Mouse (Mus musculus) stomach, postnatal 0 days (tissue): ENCODE results near the gene Gm13871. TPM values are rescaled to one million over a fixed set of nuclear protein-coding genes. Genes with fewer than 3 reads are reported as not detected.
"Not testable (repeated sequence)": the region's sequence is repeated elsewhere in the genome, so short reads cannot be mapped to it uniquely, and the experiment has no call there.

ENCODE experiments used
- ATAC-seq: fragments of 200-750 bp; cut with Nextera tagmentation; 2 replicates; pipeline ENCODE4 v1.8.0; 2017; ENCODE audit not compliant: low FRiP score, low TSS enrichment
- DNase-seq: peaks from one replicate; pipeline ENCODE4 v3.0.0-alpha.2; 2016; ENCODE audit warnings: low spot score
- H3K27ac ChIP-seq: fragments of 300-500 bp; sonication (generic); replicated peaks from 2 replicates; pipeline ENCODE4 v1.5.1; 2014; ENCODE audit warnings: mild to moderate bottlenecking, control low read depth
- H3K27me3 ChIP-seq: fragments of 300-500 bp; sonication (generic); 2 replicates; pipeline ENCODE4 v1.6.1; 2014; ENCODE audit warnings: low read length; ENCODE audit not compliant: control insufficient read depth, insufficient read depth
- H3K36me3 ChIP-seq: fragments of 300-500 bp; sonication (generic); 2 replicates; pipeline ENCODE4 v1.6.1; 2014; ENCODE audit warnings: low read length, mixed read lengths; ENCODE audit not compliant: control insufficient read depth, insufficient read depth
- H3K4me1 ChIP-seq: fragments of 300-500 bp; sonication (generic); replicated peaks from 2 replicates; pipeline ENCODE4 v1.6.1; 2014; ENCODE audit warnings: antibody characterized with exemption; ENCODE audit not compliant: control insufficient read depth, insufficient read depth
- H3K4me2 ChIP-seq: fragments of 300-500 bp; sonication (generic); replicated peaks from 2 replicates; pipeline ENCODE4 v1.6.1; 2014; ENCODE audit warnings: low read depth, mild to moderate bottlenecking, control low read depth, moderate library complexity
- H3K4me3 ChIP-seq: fragments of 300-500 bp; sonication (generic); 2 replicates; pipeline ENCODE4 v1.5.1; 2014; ENCODE audit warnings: low read depth, low read length, control low read depth
- H3K9ac ChIP-seq: fragments of 300-500 bp; sonication (generic); 2 replicates; pipeline ENCODE4 v1.6.1; 2014; ENCODE audit warnings: mild to moderate bottlenecking, low read length, control low read depth, mixed read lengths
- H3K9me3 ChIP-seq: fragments of 300-500 bp; sonication (generic); 2 replicates; pipeline ENCODE4 v1.6.1; 2016; ENCODE audit warnings: low read length; ENCODE audit not compliant: control insufficient read depth
- CTCF ChIP-seq: IDR thresholded peaks from 2 replicates; pipeline ENCODE4 v1.5.1; 2016; ENCODE audit warnings: antibody characterized with exemption, low read depth, mild to moderate bottlenecking, moderate library complexity
- EP300 ChIP-seq: optimal IDR thresholded peaks from 2 replicates; pipeline ENCODE3; 2016; ENCODE audit warnings: antibody characterized with exemption
- WGBS: fragments of 180-500 bp; shearing (Covaris S2); extraction: QIAGEN DNeasy Blood & Tissue Kit; methylation state at CpG from one replicate; pipeline ENCODE4 v1.1.7; 2014; 5-methylcytosine and 5-hydroxymethylcytosine counted together
- polyA plus RNA-seq: library from polyadenylated mRNA; unstranded; fragments of >200 nt; fragmentation: Nextera tagmentation; extraction: Ambion mirVana; gene quantifications from 2 replicates; pipeline ENCODE4 v1.2.1, GENCODE M21; 2015

Gene Gm13871
- not detected in 2 replicates for polyA plus RNA-seq

DNA sequence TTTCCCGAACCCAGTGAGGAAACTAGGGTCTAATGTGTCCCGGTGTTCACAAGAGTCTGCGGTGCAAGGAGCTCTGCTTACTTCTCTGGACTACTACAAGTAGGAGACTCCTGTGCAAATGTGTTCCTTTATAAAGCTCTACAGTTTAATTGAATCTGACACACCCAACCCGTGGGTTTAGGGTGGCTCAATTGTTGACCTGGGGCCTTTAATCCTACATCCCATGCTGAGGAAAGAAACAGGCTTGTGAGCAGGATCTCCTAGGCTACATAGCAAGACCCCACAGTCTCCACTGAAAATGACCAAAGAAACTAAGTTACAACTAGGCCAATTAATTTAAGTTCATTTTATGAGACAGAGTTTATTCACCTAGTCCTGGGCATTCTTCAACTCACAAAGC, at the start of gene Gm13871:
Gene Gm13871 (minus strand): TSS at position 101 of the 400 bp plus-strand sequence.
- not testable (repeated sequence) for H3K4me1 ChIP-seq, H3K9ac ChIP-seq, H3K4me3 ChIP-seq, DNase-seq, ATAC-seq, H3K27ac ChIP-seq, H3K4me2 ChIP-seq, H3K27me3 ChIP-seq, H3K36me3 ChIP-seq, H3K9me3 ChIP-seq
- no CpG with 5 or more reads among the region's 4 CpGs for WGBS

DNA sequence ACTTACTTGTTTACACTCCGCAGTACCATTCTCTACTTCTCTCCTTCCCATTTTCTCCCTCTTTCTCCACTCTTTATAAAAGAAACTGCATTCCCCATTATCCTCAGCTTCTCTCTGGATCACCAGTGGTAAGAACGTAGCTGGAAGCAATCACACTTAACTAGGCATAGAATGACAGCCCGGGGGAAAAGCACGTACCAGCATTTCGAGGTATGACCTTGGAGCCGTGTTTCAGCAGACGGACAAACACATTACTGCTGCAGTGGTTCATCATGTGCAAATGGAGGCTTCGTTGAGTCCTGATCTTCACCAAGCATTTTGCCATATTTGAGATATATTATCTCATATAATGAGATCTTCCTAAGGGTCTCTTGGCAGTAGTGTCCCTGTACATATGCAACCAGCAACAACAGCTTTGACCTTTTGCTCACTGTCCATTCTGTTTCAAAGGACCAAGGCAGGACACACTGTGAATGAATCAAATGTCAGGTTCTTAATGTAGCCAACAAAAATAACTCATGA, 44.7 kb upstream of the Gm13871 start, which contains the start of gene 2310002L09Rik:
Gene 2310002L09Rik (minus strand): TSS at position 472 of the 522 bp plus-strand sequence.
- H3K9ac ChIP-seq, result no peak within 1 kb of the TSS
- no peak within 1 kb of the TSS for H3K4me2 ChIP-seq
- TF ChIP-seq EP300 (no peak), CTCF (no peak)
- no peaks in the 10 kb centered on the region for H3K4me1 ChIP-seq
- H3K9me3 ChIP-seq, result no peaks in the 10 kb centered on the region
- DNase-seq, result no peak
- 84% methylated on average over 8 of the region's 8 CpGs for WGBS
- no peaks in the 10 kb centered on the region for H3K27me3 ChIP-seq
- no peaks in the 10 kb centered on the region for H3K36me3 ChIP-seq
- no peak within 1 kb of the TSS for H3K27ac ChIP-seq
- no peak for ATAC-seq
- H3K4me3 ChIP-seq, result no peak within 1 kb of the TSS

DNA sequence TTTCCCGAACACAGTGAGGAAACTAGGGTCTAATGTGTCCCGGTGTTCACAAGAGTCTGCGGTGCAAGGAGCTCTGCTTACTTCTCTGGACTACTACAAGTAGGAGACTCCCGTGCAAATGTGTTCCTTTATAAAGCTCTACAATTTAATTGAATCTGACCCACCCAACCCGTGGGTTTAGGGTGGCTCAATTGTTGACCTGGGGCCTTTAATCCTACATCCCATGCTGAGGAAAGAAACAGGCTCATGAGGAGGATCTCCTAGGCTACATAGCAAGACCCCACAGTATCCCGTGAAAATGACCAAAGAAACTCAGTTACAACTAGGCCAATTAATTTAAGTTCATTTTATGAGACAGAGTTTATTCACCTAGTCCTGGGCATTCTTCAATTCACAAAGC, 14.9 kb upstream of the Gm13871 start, which contains the start of gene Gm11756:
Gene Gm11756 (minus strand): TSS at position 101 of the 400 bp plus-strand sequence.
- H3K9ac ChIP-seq, H3K4me2 ChIP-seq, H3K4me1 ChIP-seq, H3K9me3 ChIP-seq, H3K4me3 ChIP-seq, H3K36me3 ChIP-seq, DNase-seq, H3K27me3 ChIP-seq, ATAC-seq, H3K27ac ChIP-seq: not testable (repeated sequence)
- WGBS, result 86% methylated on average over 6 of the region's 6 CpGs

DNA sequence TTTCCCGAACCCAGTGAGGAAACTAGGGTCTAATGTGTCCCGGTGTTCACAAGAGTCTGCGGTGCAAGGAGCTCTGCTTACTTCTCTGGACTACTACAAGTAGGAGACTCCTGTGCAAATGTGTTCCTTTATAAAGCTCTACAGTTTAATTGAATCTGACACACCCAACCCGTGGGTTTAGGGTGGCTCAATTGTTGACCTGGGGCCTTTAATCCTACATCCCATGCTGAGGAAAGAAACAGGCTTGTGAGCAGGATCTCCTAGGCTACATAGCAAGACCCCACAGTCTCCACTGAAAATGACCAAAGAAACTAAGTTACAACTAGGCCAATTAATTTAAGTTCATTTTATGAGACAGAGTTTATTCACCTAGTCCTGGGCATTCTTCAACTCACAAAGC, 14.7 kb downstream of the Gm13871 start, which contains the start of gene Gm11757:
Gene Gm11757 (minus strand): TSS at position 101 of the 400 bp plus-strand sequence.
- H3K9ac ChIP-seq, H3K4me2 ChIP-seq, H3K36me3 ChIP-seq, H3K4me3 ChIP-seq, H3K27ac ChIP-seq, DNase-seq, H3K9me3 ChIP-seq, ATAC-seq, H3K27me3 ChIP-seq, H3K4me1 ChIP-seq: not testable (repeated sequence)
- no CpG with 5 or more reads among the region's 4 CpGs for WGBS

DNA sequence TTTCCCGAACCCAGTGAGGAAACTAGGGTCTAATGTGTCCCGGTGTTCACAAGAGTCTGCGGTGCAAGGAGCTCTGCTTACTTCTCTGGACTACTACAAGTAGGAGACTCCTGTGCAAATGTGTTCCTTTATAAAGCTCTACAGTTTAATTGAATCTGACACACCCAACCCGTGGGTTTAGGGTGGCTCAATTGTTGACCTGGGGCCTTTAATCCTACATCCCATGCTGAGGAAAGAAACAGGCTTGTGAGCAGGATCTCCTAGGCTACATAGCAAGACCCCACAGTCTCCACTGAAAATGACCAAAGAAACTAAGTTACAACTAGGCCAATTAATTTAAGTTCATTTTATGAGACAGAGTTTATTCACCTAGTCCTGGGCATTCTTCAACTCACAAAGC, 29.6 kb downstream of the Gm13871 start, which contains the start of gene Gm11758:
Gene Gm11758 (minus strand): TSS at position 101 of the 400 bp plus-strand sequence.
- not testable (repeated sequence) for H3K4me1 ChIP-seq, H3K36me3 ChIP-seq, H3K27ac ChIP-seq, ATAC-seq, DNase-seq, H3K4me2 ChIP-seq, H3K9ac ChIP-seq, H3K9me3 ChIP-seq, H3K4me3 ChIP-seq, H3K27me3 ChIP-seq
- no CpG with 5 or more reads among the region's 4 CpGs for WGBS

Other genes starting within 250 kb of the Gm13871 start
- gene Gm11239, start 237.6 kb downstream of the Gm13871 start, polyA plus RNA-seq, result not detected in 2 replicates
- gene Gm428, start 222.4 kb downstream of the Gm13871 start, polyA plus RNA-seq, result not detected in 2 replicates
- 9.9 and 11.1 TPM in 2 replicates for gene Rasef, start 115.0 kb downstream of the Gm13871 start, polyA plus RNA-seq
- gene Gm11758, start 29.7 kb downstream of the Gm13871 start, polyA plus RNA-seq, result not detected in 2 replicates
- not detected in 2 replicates for gene Gm11757, start 14.8 kb downstream of the Gm13871 start, polyA plus RNA-seq
- 0.13 TPM in 1 of 2 replicates, not detected in the other for gene Gm11756, start 14.8 kb upstream of the Gm13871 start, polyA plus RNA-seq
- gene 2310002L09Rik, start 44.9 kb upstream of the Gm13871 start, polyA plus RNA-seq, result not detected in 2 replicates
- gene Frmd3, start 107.5 kb upstream of the Gm13871 start, polyA plus RNA-seq, result 0.40 and 0.50 TPM in 2 replicates